Mouse (Mus musculus) testis, postnatal 14 days (tissue): ENCODE data around the gene Ecpas.

Source experiments
- DNase-seq: peaks from one replicate; pipeline ENCODE4 v3.0.0; 2021; ENCODE audit warnings: low spot score

Ecpas gene

DNA sequence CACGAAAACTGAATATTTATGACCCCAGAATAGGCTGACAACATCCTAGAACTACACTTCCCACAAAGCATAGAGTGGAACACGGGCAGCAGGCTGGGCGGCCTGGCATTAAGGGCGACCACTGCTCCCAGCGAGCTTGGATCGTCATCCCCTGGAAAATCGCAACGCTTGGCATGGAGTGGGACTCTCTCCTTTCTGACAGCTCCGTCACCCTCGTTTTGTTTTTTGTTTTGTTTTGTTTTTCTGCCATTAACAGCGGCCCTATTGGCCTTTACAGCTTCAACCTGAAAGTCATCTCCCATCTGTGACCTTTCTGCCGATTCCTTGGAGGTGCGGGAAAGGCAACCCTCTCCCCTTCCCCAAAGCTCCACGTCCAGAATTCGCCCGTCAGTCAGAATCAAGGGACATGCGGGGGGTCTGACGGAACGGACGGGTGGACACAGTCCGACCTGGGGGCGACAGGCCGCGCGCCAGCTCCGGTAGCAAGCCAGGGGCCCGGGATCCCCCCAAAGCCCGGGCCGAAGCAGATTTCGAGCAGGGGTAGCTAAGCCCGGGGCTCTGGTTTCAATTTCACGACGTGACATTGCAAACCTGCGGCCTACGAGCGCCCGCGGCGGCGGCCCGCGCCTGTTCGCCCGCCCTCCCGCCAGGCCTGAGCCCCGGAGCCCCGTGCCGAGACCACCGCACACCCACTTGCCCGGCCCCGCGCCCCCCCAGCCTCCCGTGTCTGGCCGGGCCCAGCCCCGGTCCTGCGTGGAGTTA, 1.3 kb downstream of the Ecpas start:
- DNase-seq: peak; percentile 72

DNA sequence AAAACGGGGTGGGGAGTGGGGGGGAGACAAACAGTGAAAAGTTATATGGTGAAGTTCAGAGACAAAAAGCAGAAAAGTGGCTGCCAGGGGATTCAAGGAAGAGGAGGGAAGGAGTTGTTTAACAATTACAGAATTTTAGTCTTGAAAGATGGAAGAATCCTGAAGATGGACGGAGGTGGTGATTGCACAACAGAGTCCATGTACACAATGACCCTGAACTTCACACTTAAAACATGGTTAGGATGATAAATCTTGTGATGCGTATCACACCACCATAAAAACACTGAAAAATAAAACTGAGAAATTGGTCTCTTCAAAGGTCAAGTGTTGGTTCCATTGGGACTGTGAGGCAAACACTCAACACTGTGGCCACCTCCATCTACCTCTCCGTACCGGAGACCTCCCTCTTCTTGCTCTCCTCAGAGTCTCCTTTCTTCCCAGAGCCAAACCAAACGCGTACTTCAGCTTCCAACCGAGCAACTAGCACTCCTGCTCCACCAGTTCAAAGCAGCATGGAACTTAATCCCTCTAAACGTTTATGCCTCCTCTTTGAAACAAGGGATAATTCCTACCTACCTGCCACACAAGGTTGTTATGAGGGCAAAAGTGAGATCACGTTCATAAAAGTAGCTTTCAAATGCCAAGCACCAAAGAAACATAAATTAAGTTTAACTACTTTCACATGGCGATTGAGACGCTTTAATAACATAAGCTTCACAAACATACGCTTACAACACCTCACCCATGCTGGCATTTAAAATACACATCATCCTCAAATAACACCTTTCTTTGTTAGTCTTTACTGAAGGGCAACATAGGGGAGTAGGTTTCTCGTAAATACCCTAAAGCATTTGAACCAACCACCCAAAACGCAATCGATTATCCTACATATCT, 2.1 kb downstream of the Ecpas start:
- DNase-seq: no peak

- no peak for DNase-seq
These were observed 5.1 kb downstream of the Ecpas start for GRCm38 (mm10) chr4:58907453-58907852.

- DNase-seq: no peak
These were observed 14.2 kb downstream of the Ecpas start for GRCm38 (mm10) chr4:58898318-58898717.

GRCm38 (mm10) chr4:58897436-58897835, 15.1 kb downstream of the Ecpas start:
- no peak for DNase-seq

- no peak for DNase-seq
These were observed 18.1 kb downstream of the Ecpas start for GRCm38 (mm10) chr4:58894399-58894798.

- DNase-seq: no peak
These were observed 22.3 kb downstream of the Ecpas start for GRCm38 (mm10) chr4:58890035-58890782.

DNA sequence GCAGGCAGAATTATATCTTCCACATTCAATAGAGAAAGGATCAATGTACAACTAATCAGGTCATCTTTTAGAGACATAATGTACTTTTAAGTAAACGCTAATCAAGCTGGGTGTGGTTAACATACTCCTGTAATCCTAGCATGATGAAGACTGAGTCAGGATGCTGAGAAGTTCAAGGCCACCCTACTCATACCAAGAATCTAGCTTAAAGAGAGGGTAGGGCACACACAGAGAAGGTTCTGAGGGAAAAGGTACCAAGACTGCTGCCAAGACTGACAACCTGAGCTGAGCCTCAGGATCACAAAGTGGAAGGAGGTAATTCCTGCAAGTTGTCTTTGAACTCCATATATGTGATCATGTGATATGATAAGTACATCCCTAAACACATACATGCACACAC, 24.0 kb downstream of the Ecpas start:
- no peak for DNase-seq

- DNase-seq: no peak
These were observed 24.9 kb downstream of the Ecpas start for GRCm38 (mm10) chr4:58887626-58888025.

GRCm38 (mm10) chr4:58886778-58887177, 25.8 kb downstream of the Ecpas start:
- no peak for DNase-seq

- no peak for DNase-seq
These were observed 27.2 kb downstream of the Ecpas start for GRCm38 (mm10) chr4:58885341-58885740.

DNA sequence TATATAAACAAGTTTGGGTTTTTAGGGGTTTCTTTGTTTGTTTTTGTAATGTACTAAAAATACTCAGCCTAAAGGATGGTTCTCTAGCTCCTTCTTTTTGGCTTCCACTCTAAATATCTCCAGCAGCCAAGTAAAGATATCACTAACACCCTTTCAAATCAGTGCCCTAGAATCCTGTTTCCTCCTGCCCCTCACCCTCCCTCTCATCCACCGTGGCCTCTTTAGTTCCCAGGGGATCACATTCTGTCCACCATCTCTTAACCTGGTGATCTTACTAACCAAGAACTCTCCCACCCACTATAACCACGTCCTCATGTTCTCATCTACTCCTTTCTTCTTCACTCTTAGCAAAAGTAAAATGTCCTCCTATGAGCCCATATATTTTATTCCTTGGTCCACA, 28.7 kb downstream of the Ecpas start:
- DNase-seq: no peak

- DNase-seq: no peak
These were observed 38.2 kb downstream of the Ecpas start for GRCm38 (mm10) chr4:58874373-58874772.

DNA sequence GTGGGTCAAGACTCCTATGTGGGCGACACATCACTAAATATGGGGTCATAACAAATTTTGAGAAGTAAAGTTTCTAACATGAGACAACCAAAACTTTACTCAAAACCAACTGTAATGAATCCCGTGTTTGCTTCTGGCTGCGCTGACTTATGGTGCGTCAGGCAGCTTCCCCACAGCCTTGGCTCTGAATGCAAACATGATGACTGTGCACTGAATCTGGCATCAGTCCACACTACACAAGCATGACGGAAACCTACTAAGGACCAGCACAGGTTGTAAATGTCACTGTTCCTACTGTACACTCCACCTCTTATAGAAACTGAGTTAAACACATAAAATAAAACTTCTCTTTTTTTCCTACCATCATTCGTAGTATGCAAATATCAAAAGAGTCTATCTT, 45.3 kb downstream of the Ecpas start:
- no peak for DNase-seq

- no peak for DNase-seq
These were observed 79.6 kb downstream of the Ecpas start for GRCm38 (mm10) chr4:58832908-58833307.

DNA sequence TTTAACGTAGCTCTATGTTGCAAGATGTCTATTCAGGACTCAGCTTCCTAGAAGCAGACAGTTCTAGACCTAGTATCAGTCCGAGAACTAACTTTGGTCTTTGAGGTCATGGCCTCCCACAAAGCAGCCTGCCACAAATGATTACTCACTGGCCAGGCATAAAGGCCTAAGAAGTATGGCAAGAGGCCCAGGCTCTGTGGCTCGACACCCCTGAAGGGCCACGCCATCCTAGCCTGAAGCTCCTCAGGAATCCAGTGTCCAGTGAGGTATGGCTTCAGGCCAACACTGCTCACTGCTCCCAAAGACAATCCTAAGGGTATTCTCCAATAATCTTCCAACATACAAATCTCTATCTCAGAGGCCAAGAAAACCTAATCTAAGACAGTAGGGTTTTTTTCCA, 86.6 kb downstream of the Ecpas start:
- DNase-seq: no peak

DNA sequence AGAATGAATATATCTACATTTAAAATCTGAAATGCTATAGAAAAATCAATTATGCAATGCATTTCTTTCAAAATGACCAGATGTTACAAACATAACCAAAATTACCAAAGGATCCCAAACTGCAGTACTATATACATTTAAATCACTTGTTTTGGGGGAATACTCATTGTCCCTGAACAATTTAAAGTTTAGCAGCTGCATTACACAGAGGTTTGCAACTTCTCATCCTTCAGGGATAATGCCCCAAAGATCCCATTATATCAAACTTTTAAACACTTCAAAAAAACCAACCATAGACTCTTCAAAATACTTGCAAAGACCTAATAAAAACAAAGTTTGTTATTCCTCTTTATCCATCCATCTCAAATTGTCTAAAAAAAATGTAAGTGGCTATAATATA, 124.9 kb downstream of the Ecpas start, which contains the start of gene Olfr267:
Gene Olfr267 (minus strand): TSS at position 101 of the 400 bp plus-strand sequence.
- no peak for DNase-seq

DNA sequence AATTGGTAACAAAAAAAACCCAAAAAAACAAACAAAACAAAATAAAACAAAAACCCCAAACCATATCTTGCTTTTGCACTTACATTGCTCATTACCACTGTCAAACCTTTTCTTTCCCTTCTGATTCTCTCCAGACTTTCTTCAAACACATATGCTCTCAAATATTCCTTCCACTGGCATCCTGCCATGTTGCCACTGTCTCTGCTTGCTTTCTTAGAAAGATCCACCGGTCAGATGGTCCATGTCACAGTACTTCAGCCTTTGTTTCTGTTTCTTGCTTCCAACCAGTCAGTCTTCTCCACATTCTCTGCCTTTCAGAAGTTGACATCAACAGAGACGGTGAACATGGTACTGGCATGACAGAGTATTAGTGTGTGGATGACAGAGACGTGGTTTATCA, 125.9 kb downstream of the Ecpas start:
- no peak for DNase-seq

GRCm38 (mm10) chr4:58763417-58763816, 149.1 kb downstream of the Ecpas start:
- DNase-seq: no peak

- DNase-seq: no peak
These were observed 163.0 kb downstream of the Ecpas start for GRCm38 (mm10) chr4:58749510-58749909.

DNA sequence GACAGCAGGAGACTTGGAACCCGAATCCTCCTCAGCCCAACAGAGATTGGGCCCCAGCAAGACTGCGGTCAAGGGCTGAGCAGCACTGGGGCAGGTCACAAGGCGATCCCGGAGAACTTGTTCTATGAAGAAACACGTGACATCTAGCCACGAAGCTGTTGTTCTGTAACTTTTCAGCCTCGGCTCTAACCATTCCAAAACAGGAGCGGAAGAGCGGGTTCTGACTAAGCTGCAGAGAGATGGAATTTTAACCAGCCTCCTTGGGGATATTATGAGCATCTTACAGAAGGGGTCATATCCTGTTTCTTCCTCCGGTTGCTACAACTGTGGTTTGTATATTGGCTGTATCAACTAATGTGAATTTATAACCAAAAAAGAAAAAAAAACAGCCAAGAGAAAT, 163.4 kb downstream of the Ecpas start:
- no peak for DNase-seq
